Mouse (Mus musculus) adrenal gland, postnatal 10 days (tissue): Measurements from ENCODE around the gene Krtap5-1. TPM values are rescaled to one million over a fixed set of nuclear protein-coding genes. Genes with fewer than 3 reads are reported as not detected.
A peak's percentile ranks its signal among the peaks of the same experiment; 100 is the strongest.
"Not testable (repeated sequence)": the region's sequence is repeated elsewhere in the genome, so short reads cannot be mapped to it uniquely, and the experiment has no call there.

Source experiments
- DNase-seq: peaks from one replicate; pipeline ENCODE4 v3.0.0; 2021; ENCODE audit warnings: mixed read lengths
- total RNA-seq, 2 experiments: library from RNA; stranded (reverse); gene quantifications; 2 replicates each; pipeline ENCODE4 v1.2.3; 2021

The Krtap5-1 gene
- total RNA-seq, 2 experiments from 2014 or later, result not detected

DNA sequence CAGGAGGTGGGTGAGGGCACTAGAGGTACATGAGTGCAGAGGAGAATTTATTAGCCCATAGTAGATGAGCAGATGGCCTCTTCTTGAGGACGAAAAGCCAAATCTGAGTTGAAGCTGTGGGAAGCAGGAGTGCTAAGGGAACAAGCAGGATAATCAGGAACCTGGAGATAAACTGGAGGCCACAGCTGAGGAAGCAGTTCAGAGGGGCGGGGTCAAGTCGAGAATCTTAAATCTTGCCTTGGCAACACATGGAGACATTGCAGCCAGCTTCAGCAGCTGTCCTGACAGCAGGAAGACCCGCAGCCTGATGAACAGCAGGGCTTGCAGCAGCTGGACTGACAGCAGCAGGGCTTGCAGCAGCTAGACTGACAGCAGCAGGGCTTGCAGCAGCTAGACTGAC, 810 bp downstream of the Krtap5-1 start:
- peak; percentile 12 for DNase-seq

DNA sequence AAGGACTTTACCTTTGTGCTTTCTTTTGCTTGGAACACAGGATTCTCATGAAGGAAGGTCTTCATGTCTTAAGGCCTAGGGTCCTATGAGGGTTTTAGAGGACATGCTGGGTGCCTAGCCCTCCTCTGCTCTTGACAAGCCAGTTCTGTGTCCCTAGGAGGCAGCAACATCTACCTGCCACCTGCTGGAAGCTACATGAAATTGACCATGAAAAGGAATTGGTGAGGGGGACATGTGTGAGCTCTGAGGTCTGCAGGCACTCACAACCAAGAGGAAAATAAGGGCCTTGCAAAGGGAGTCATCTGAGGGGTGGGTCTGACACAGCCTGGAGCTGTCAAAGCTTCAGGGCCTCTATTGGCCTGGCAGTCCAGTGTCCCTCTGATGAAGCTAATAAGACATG, 1.5 kb downstream of the Krtap5-1 start:
- no peak for DNase-seq

DNA sequence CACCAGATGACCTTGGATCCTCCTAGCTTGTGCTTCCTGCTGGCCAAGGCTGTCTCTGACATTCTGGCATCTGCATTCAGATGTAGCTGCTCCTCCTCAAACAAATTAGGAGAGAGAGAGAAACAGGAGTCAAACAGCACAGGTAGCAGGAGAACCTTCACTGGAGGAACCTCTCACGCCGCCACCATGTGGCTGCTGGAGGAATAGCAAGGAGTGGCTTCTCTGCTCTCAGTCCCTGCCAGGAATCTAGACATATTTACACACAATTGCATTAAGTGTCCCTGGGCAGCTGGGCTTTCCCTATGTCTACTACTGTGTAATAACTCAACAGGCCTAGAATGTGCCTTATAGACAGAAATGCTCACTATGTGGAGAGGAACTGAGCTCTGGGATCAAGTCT, 3.1 kb downstream of the Krtap5-1 start:
- peak; percentile 54 for DNase-seq

DNA sequence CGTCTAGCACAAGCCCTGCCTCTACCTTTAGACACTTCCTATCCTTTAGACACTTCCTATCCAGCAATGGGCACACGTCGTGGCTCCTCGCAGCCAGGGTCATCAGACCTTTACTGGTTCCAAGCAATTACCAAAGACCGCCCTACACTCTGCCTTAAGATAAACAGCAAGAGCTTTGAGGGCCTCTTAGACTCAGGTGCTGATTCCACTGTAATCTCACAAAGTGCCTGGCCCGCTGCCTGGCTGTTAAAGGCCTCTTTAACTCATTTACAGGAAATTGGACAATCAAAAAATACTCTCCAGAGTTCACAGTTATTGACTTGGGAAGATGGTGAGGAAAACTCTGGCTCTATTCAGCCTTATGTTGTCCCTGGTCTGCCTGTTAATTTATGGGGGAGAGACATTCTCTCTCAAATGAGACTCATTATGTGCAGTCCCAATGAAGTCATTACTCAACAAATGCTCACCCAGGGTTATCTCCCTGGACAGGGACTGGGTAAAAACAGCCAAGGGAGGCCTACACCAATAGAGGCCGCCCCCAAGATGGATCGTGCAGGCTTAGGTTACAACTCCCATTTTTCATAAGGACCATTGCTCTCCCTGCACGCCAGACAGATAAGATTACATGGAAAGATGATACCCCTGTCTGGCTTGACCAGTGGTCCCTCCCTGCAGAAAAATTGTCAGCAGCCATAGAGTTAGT, 10.9 kb downstream of the Krtap5-1 start:
- not testable (repeated sequence) for DNase-seq

DNA sequence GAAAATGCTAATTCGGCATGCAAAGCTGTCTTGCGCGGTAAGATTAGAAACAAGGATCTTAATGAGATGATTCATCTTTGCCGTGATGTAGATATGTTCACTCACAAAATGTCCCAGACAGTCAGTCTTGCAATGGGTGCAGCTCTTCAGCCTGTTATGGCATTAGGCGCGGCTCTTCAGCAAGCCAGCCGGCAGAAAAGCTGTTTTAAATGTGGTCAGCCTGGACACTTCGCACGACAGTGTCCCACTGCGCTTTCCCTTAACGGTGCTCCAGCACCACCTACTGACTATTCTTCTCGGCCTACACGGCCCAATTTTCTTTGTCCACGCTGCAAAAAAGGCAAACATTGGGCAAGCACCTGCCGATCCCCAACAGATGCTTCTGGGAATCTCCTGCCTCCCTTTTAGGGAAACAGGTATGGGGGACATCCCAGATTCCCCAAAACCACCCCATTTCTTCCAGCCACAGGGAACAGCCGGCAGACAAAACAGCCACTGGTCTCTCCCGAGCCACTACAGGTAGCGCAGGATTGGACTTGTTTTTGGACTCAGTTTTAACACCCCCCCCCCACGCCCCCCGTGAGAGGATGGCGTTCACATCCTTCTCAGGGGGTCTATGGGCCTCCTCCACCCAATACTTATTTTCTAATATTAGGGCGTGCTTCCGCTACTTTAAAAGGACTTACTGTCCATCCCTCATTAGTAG, 11.6 kb downstream of the Krtap5-1 start:
- peak; percentile 68 for DNase-seq

DNA sequence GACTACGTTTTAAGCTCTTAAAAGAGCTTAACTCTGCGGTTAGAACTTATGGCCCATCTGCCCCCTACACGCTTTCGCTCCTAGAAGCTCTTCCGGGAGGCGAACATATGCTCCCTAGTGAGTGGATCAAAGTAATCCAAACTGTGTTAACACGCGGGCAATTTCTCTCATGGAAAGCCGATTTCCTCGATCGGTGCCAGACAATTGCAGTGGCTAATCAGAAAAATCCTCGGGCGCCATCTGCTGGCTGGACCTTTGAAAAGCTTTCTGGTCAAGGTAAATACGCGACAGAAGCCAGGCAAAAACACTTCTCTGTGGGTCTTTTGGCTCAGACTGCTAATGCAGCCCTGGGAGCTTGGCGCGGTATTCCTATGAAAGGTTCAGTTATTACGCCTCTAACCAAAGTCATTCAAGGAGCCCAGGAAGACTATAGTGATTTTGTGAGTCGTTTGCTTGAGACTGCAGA, 12.3 kb downstream of the Krtap5-1 start:
- peak; percentile 95 for DNase-seq

DNA sequence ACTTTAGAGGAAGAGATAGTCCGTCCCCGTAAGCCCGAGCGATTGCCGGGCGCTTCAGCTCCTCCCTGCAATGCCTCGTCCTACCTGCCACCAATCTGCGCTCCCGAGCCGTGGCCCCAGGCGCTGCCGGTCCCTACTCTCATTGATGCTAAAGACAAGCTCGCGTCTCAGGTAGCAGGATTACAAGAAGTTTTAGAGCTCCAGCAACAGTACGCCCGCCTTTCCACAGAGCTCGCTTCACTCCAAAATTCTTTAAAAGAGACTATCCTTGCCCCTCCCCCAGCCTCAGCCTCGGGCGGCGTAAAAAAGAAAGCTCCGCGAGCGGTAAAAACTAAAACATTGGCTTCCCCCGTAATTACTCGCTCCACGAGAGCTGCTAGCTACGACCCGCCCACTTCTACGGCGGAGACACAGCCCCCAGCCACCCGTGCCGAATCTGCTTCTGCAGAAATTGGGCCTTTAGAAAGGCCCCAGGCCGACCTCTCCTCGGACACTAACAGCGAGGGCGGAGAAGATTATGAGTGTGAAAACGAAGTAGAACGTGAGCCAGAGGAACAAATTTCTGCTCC, 12.8 kb downstream of the Krtap5-1 start:
- peak; percentile 70 for DNase-seq

DNA sequence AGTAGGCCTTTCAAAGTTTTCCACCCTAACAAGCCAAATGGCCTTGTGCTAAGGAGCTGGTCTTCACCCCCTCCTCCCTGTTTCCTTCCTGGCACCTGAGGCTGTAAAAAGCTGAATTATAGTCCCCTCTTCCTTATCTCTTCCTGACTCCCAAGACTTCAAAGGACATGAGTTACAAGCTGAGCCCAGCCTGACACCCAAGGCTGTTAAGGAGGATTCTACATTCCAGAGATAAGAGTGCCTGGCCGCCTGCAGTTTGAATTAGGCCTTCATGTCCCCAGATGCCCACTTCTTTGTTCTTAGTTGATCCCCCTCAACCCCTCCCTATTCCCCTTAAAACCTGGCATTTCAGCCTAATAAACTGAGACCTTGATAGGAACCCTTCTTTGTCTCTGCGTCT, 14.1 kb downstream of the Krtap5-1 start:
- peak; percentile 31 for DNase-seq

DNA sequence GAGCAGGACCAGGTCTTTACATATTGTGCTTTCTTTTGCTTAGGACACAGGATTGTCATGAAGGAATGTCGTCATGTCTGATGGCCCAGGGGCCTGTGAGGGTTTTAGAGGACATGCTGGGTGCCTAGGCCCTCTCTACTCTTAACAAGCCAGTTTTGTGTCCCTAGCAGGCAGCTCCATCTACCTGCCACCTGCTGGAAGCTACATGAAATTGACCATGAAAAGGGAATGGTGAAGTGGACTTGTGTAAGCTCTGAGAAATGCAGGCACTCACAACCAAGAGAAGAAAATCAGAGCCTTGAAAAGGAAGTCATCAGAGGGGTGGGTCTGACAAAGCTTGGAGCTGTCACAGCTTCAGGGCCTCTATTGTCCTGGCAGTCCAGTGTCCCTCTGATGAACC, 17.6 kb downstream of the Krtap5-1 start:
- DNase-seq, result not testable (repeated sequence)

DNA sequence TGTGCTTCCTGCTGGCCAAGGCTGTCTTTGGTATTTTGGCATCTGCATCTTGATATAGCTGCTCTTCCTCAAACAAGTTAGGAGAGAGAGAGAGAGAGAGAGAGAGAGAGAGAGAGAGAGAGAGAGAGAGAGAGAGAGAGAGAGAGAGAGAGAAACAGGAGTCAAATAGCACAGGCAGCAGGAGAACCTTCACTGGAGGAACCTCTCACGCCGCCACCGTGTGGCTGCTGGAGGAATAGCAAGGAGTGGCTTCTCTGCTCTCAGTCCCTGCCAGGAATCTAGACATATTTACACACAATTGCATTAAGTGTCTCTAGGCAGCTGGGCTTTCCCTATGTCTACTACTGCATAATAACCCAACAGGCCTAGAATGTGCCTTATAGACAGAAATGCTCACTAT, 18.7 kb downstream of the Krtap5-1 start:
- peak; percentile 83 for DNase-seq

DNA sequence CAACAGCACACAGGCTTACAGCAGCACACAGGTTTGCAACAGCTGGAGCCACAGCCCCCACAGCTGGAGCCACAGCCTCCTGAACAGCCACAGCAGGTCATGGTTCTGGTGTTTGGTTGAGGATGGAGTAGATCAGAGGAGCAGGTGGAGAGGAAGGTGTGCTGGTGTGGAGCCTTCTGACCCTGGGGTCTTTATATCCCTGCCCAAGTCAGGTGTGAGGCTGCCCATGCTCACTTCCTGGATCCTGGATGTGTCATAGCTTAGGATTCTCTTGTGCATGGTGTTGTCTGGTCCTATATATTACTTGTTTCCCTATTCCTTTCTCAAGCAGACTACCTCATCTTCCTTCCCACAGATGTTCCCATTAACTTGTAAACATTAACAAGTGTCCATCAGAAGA, 22.7 kb downstream of the Krtap5-1 start, which contains the start of gene Gm4559:
Gm4559 (minus strand) TSS at position 101 of the 400 bp plus-strand sequence.
- DNase-seq, result not testable (repeated sequence)

DNA sequence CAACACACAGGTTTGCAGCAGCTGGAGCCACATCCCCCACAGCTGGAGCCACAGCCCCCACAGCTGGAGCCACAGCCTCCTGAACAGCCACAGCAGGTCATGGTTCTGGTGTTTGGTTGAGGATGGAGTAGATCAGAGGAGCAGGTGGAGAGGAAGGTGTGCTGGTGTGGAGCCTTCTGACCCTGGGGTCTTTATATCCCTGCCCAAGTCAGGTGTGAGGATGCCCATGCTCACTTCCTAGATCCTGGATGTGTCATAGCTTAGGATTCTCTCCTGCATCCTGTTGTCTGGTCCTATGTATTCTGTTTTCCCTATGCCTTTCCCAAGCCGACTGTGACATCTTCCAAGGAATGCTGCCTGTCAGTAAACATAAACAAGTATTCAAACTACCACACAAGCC, 38.7 kb downstream of the Krtap5-1 start, which contains the start of gene Gm2431:
Gm2431 (minus strand) TSS at position 101 of the 400 bp plus-strand sequence.
- DNase-seq, result not testable (repeated sequence)

DNA sequence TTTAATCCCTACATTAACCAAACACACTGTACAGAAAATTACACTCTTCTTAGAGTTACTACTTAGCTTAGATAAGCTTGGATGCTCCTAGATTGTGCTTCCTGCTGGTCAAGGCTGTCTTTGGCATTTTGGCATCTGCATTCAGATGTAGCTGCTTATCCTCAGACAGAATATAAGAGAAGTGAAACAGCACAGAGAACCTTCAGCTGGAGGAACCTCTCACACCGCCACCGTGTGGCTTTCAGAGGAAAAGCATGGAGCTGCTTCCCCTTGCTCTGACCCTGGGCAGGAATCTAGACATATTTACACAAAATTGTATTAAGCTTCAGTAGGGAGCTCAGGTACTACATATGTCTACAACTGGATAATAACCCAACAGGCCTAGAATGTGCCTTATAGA, 41.4 kb downstream of the Krtap5-1 start:
- peak; percentile 54 for DNase-seq

DNA sequence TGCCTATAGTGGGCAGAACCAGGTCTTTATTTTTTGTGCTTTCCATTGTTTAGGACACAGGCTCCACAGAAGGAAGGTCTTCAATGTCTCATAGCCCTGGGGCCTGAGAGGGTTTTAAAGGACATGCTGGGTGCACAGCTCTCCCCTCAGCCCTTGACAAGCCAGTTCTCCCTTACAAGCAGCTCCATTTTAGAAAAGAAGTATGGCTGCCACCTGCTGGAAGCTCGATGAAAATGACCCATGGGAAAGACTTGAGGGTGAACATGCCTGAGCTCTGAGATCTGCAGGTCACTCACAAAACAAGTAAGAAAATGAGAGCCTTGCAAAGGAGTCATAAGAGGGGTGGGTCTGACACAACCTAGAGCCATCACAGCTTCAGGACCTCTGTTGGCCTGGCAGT, 47.1 kb downstream of the Krtap5-1 start:
- DNase-seq, result peak; percentile 47

Other genes with a start within 250 kb of the Krtap5-1 start
- gene Mob2, start 236.1 kb downstream of the Krtap5-1 start, total RNA-seq, result 10 to 100 TPM; 46.8 to 47.4 TPM
- gene Dusp8, start 201.3 kb downstream of the Krtap5-1 start, total RNA-seq, result 10 to 100 TPM in 1 of 2 experiments, 1 to 10 TPM in 1; 7.6 to 11.4 TPM
- gene Gm45618, start 176.4 kb downstream of the Krtap5-1 start, total RNA-seq, result not detected
- gene Gm39115, start 161.1 kb downstream of the Krtap5-1 start, total RNA-seq, result not detected
- not detected for gene Gm45337, start 152.5 kb downstream of the Krtap5-1 start, total RNA-seq
- gene Gm29735, start 140.0 kb downstream of the Krtap5-1 start, total RNA-seq, result not detected
- gene Gm4553, start 131.4 kb downstream of the Krtap5-1 start, total RNA-seq, result not detected
- not detected for gene Krtap5-2, start 121.1 kb downstream of the Krtap5-1 start, total RNA-seq
- not detected for gene Gm10153, start 106.7 kb downstream of the Krtap5-1 start, total RNA-seq
- not detected for gene Krtap5-3, start 95.8 kb downstream of the Krtap5-1 start, total RNA-seq
- gene Gm7579, start 85.3 kb downstream of the Krtap5-1 start, total RNA-seq, result not detected
- not detected for gene Krtap5-5, start 67.1 kb downstream of the Krtap5-1 start, total RNA-seq
- gene Gm40460, start 56.0 kb downstream of the Krtap5-1 start, total RNA-seq, result not detected
- gene Gm2431, start 38.8 kb downstream of the Krtap5-1 start, total RNA-seq, result not detected
- gene Gm4559, start 22.8 kb downstream of the Krtap5-1 start, total RNA-seq, result not detected
- gene Krtap5-4, start 6.4 kb upstream of the Krtap5-1 start, total RNA-seq, result not detected
- 1 to 10 TPM; 3.5 to 3.6 TPM for gene Ifitm10, start 76.6 kb upstream of the Krtap5-1 start, total RNA-seq
- gene Gm49369, start 85.5 kb upstream of the Krtap5-1 start, total RNA-seq, result 1 to 10 TPM in 1 of 2 experiments, under 1 TPM in 1; 0.73 to 3.7 TPM
- 100 to 1,000 TPM; 603 to 610 TPM for gene Ctsd, start 90.9 kb upstream of the Krtap5-1 start, total RNA-seq
- not detected for gene Syt8, start 137.7 kb upstream of the Krtap5-1 start, total RNA-seq
- 100 to 1,000 TPM; 196 to 793 TPM for gene Tnni2, start 144.7 kb upstream of the Krtap5-1 start, total RNA-seq
- gene Lsp1, start 163.7 kb upstream of the Krtap5-1 start, total RNA-seq, result 10 to 100 TPM; 26.7 to 39.3 TPM
- 1,000 to 10,000 TPM in 1 of 2 experiments, 100 to 1,000 TPM in 1; 272 to 1,179 TPM for gene Tnnt3, start 201.7 kb upstream of the Krtap5-1 start, total RNA-seq
- 10 to 100 TPM in 1 of 2 experiments, 1 to 10 TPM in 1; 5.1 to 15.8 TPM for gene Mrpl23, start 235.6 kb upstream of the Krtap5-1 start, total RNA-seq